Mouse (Mus musculus) heart, postnatal 0 days (tissue): ENCODE measurements at regions not wholly inside any gene's neighbourhood (a gene's known extent, or its start where the extent isn't known, plus 50 kb on each side); places are given as distances from the start of the nearest gene placed in this dataset.
A peak's percentile ranks its signal among the peaks of the same experiment; 100 is the strongest.

Experiments
- ATAC-seq: fragments of 200-750 bp; cut with Nextera tagmentation; 2 replicates; pipeline ENCODE4 v1.8.0; 2017; ENCODE audit warnings: low read depth, moderate number of reproducible peaks, moderate library complexity; ENCODE audit not compliant: insufficient read depth
- DNase-seq: peaks from one replicate; pipeline ENCODE4 v3.0.0-alpha.2; 2016; ENCODE audit warnings: low spot score
- H3K27ac ChIP-seq: fragments of 300-500 bp; sonication (generic); 2 replicates; pipeline ENCODE4 v1.5.1; 2014; ENCODE audit warnings: low read depth, mild to moderate bottlenecking
- H3K27me3 ChIP-seq: fragments of 300-500 bp; sonication (generic); 2 replicates; pipeline ENCODE4 v1.6.1; 2014; ENCODE audit warnings: low read length, mixed read lengths; ENCODE audit not compliant: control insufficient read depth, insufficient read depth
- H3K36me3 ChIP-seq: fragments of 300-500 bp; sonication (generic); replicated peaks from 2 replicates; pipeline ENCODE4 v1.6.1; 2014; ENCODE audit warnings: low read length, mixed read lengths; ENCODE audit not compliant: control insufficient read depth, insufficient read depth
- H3K4me1 ChIP-seq: fragments of 300-500 bp; sonication (generic); 2 replicates; pipeline ENCODE4 v1.6.1; 2014; ENCODE audit warnings: antibody characterized with exemption; ENCODE audit not compliant: control insufficient read depth, insufficient read depth
- H3K4me2 ChIP-seq: fragments of 300-500 bp; sonication (generic); 2 replicates; pipeline ENCODE4 v1.6.1; 2014; ENCODE audit warnings: low read depth, mild to moderate bottlenecking, low read length, moderate library complexity
- H3K4me3 ChIP-seq: fragments of 300-500 bp; sonication (generic); 2 replicates; pipeline ENCODE4 v1.5.1; 2014; ENCODE audit warnings: low read depth, low read length
- H3K9ac ChIP-seq: fragments of 300-500 bp; sonication (generic); replicated peaks from 2 replicates; pipeline ENCODE4 v1.6.1; 2014; ENCODE audit warnings: low read depth, low read length, mixed read lengths
- H3K9me3 ChIP-seq: fragments of 300-500 bp; sonication (generic); replicated peaks from 2 replicates; pipeline ENCODE4 v1.6.1; 2016; ENCODE audit warnings: low read length; ENCODE audit not compliant: control insufficient read depth
- CTCF ChIP-seq: IDR thresholded peaks from 2 replicates; pipeline ENCODE4 v1.5.1; 2016; ENCODE audit warnings: antibody characterized with exemption, control low read depth, low read depth
- EP300 ChIP-seq: IDR thresholded peaks from 2 replicates; pipeline ENCODE4 v1.6.1; 2016; ENCODE audit warnings: antibody characterized with exemption, low read depth
- WGBS: fragments of 180-500 bp; shearing (Covaris S2); extraction: QIAGEN DNeasy Blood & Tissue Kit; methylation state at CpG from one replicate; pipeline ENCODE4 v1.1.7; 2014; 5-methylcytosine and 5-hydroxymethylcytosine counted together

DNA sequence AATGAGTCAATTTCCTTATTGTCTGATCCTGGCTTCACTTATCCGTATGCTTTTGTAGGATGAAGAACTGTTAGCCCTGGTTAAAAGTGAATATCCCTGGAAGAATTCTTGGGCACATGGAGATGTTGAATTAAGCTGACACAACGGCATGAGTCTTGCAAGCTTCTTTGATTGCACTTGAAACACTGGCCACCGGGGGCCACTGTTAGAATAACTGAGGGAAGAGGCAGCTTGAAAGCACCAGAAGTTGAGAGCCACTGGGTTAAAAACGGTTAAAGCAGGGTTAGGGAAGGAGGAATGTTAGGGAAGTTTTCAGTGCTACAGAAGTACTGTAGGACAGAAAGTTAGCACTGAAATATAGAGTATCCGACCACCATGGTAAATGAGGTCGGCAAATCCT is 190.5 kb upstream of the Grin3a start:
- Histone ChIP-seq H3K4me2 (no peak overlapping the region), H3K4me1 (no peaks in the 10 kb centered on the region), H3K36me3 (no peaks in the 10 kb centered on the region), H3K4me3 (no peak overlapping the region), H3K9me3 (no peaks in the 10 kb centered on the region), H3K27ac (no peak overlapping the region), H3K27me3 (no peaks in the 10 kb centered on the region), H3K9ac (no peak overlapping the region)
- WGBS = 47% methylated on average over 6 of the region's 6 CpGs
- no peak for ATAC-seq
- DNase-seq = no peak
- TF ChIP-seq EP300 = no peak
- peak; percentile 16; the same call in 1 of the 2 replicates for TF ChIP-seq CTCF

DNA sequence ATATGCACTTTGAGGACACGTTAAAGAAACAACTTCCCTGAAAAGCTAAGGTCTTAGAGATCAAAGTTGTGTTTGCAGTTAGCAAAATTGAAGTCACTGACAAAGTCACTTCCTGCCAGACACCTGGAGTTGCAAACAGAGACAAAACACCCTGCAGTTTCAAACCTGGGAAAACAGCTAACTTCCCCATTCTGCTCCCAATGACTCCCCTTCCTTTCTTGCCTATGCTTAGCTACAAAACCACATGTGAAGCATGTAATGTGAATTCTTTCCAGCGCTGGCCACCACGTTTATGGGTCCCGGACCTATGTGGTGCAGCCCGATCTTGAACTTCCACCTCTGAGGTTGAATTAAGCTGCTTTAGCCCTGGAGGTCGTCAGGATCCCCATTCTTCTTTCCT is 179.8 kb upstream of the Grin3a start:
- WGBS = 62% methylated on average over 6 of the region's 6 CpGs
- Histone ChIP-seq H3K4me1 (no peaks in the 10 kb centered on the region), H3K36me3 (no peaks in the 10 kb centered on the region), H3K27me3 (no peaks in the 10 kb centered on the region), H3K4me3 (no peak overlapping the region), H3K9me3 (no peaks in the 10 kb centered on the region), H3K9ac (no peak overlapping the region), H3K27ac (no peak overlapping the region), H3K4me2 (no peak overlapping the region)
- TF ChIP-seq EP300 (no peak), CTCF (no peak)
- ATAC-seq (no peak), DNase-seq (no peak)
